Mouse (Mus musculus): ENCODE data around the gene Mpzl1. TPM values are rescaled to one million over a fixed set of nuclear protein-coding genes. Genes with fewer than 3 reads are reported as not detected.

Mpzl1 gene
- polyA plus RNA-seq, 1 experiment from 2014 or later, result 138 TPM

DNA sequence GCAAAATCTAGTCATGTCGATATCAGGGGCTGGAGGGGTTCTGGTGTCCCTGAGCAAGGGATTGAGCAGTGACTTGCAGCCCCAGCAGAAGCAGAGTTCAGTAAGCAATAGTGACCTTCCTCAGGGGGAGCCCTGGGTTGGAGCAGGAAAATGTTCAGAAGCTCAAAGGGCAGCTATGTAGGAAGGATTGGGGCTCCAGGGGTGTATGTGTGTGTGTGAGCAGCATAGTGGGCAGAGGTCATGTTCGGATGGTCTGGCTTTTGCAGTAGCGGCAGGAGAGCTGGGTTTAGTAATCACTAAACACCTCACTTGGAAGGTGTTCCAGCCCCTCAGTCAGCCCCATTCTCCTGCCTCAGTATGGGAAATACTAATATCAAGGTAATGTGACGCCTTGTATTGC, 58.3 kb downstream of the Mpzl1 start:
- ATAC-seq (ENCODE audit: insufficient number of reproducible peaks, low FRiP score, low TSS enrichment, low read depth), result no peak
- Histone ChIP-seq H3K9ac (no peak overlapping the region), H3K27ac (replicated peaks) (no peak overlapping the region), H3K4me3 (replicated peaks) (no peak overlapping the region), H3K9me3 (replicated peaks) (no peaks in the 10 kb centered on the region), H3K4me1 (no peaks in the 10 kb centered on the region), H3K4me2 (replicated peaks) (no peak overlapping the region), H3K36me3 (no peaks in the 10 kb centered on the region), H3K27me3 (no peaks in the 10 kb centered on the region)
- 80% methylated on average over 4 of the region's 4 CpGs for WGBS

DNA sequence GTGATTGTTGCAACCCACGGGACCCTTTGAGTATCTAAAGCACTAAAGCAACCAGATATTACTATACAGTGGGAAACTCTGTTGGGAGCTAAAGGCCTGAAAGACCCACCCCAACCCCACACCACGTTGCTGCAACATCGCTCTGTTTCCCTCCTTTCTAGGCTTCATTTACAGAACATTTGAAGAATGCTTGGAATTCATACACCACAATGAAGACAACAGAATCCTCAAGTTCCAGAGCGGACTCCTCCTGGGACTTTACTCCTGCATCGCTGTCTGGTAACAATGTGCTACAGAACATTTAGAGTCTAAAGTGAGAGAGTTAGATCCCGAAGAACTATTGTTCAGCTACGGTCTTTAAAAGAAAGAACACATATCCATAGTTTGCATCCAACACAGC, 66.9 kb downstream of the Mpzl1 start:
- no peaks in the 10 kb centered on the region for H3K4me1 ChIP-seq
- no peak overlapping the region for H3K9ac ChIP-seq
- no peak overlapping the region for H3K4me2 ChIP-seq (replicated peaks)
- H3K27ac ChIP-seq (replicated peaks), result no peak overlapping the region
- H3K9me3 ChIP-seq (replicated peaks), result no peaks in the 10 kb centered on the region
- no peaks in the 10 kb centered on the region for H3K36me3 ChIP-seq
- ATAC-seq (ENCODE audit: insufficient number of reproducible peaks, low FRiP score, low TSS enrichment, low read depth), result no peak
- no peak overlapping the region for H3K4me3 ChIP-seq (replicated peaks)
- WGBS, result 56% methylated on average over 7 of the region's 7 CpGs
- no peaks in the 10 kb centered on the region for H3K27me3 ChIP-seq

DNA sequence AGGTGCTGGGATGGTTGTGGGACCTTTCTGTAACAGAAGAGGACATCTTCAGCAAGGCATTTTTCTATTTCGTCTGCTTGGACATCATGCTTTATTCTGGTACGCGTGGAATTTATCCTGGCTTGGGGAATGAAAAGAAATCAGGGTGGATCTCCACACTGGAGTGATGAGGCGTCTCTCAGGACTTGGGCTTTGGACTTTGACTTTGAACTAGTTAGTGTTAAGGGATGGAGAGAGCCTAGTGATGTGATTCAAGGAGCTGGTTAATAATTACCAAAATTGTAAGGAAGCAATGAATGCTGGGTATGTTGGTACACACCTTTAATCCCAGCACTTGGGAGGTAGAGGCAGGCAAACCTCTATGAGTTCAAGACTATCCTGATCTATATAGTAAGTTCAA, 69.1 kb downstream of the Mpzl1 start:
- H3K4me2 ChIP-seq (replicated peaks), result no peak overlapping the region
- 92% methylated on average over 4 of the region's 4 CpGs for WGBS
- H3K4me3 ChIP-seq (replicated peaks), result no peak overlapping the region
- no peak for ATAC-seq (ENCODE audit: insufficient number of reproducible peaks, low FRiP score, low TSS enrichment, low read depth)
- no peak overlapping the region for H3K9ac ChIP-seq
- H3K4me1 ChIP-seq, result no peaks in the 10 kb centered on the region
- H3K27ac ChIP-seq (replicated peaks), result no peak overlapping the region
- H3K9me3 ChIP-seq (replicated peaks), result no peaks in the 10 kb centered on the region
- no peaks in the 10 kb centered on the region for H3K27me3 ChIP-seq
- H3K36me3 ChIP-seq, result no peaks in the 10 kb centered on the region

DNA sequence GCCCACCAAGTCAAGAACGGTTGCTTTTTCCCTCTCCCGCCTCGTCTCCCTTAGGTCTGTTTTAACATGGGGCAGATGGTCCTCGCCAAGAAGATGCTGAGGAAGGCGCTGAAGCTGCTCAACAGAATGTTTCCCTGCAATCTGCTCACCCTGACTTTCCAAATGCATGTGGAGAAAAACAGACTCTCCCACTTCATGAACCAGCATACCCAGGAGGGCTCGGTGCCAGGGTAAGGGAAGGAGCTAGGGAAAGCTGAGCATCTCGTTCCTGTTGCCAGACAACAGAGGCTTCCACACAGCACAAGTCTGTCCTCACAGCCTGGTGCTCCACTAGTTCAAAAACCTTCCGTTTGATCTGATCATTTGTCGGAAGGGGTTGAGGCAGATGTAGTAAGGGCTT, 75.3 kb downstream of the Mpzl1 start:
- no peak overlapping the region for H3K4me2 ChIP-seq (replicated peaks)
- no peaks in the 10 kb centered on the region for H3K4me1 ChIP-seq
- no peak for ATAC-seq (ENCODE audit: insufficient number of reproducible peaks, low FRiP score, low TSS enrichment, low read depth)
- no peak overlapping the region for H3K27ac ChIP-seq (replicated peaks)
- no peaks in the 10 kb centered on the region for H3K27me3 ChIP-seq
- H3K9ac ChIP-seq, result no peak overlapping the region
- 82% methylated on average over 9 of the region's 9 CpGs for WGBS
- H3K9me3 ChIP-seq (replicated peaks), result no peaks in the 10 kb centered on the region
- H3K36me3 ChIP-seq, result no peaks in the 10 kb centered on the region
- no peak overlapping the region for H3K4me3 ChIP-seq (replicated peaks)

DNA sequence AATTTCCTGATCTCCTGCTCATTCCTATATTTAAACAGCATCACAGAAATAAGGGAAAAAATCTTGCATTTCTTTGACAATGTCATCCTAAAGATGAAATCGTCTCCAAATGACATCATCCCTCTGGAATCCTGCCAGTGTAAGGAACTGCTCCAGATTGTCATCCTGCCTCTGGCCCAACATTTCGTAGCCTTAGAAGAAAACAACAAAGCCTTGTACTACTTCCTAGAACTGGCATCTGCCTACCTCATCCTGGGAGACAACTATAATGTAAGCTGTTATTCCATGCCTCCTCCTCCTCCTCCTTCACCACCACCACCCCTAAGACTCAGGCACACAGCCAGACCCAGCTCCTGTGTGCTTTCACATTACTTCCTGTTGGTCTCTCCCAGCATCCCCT, 77.6 kb downstream of the Mpzl1 start:
- no peaks in the 10 kb centered on the region for H3K27me3 ChIP-seq
- no peaks in the 10 kb centered on the region for H3K9me3 ChIP-seq (replicated peaks)
- no peaks in the 10 kb centered on the region for H3K4me1 ChIP-seq
- no peak overlapping the region for H3K4me3 ChIP-seq (replicated peaks)
- no peaks in the 10 kb centered on the region for H3K36me3 ChIP-seq
- H3K9ac ChIP-seq, result no peak overlapping the region
- no peak overlapping the region for H3K4me2 ChIP-seq (replicated peaks)
- no peak overlapping the region for H3K27ac ChIP-seq (replicated peaks)
- 34% methylated on average over 2 of the region's 2 CpGs for WGBS
- no peak for ATAC-seq (ENCODE audit: insufficient number of reproducible peaks, low FRiP score, low TSS enrichment, low read depth)

Other genes starting within 250 kb of the Mpzl1 start
- 17.8 and 19.8 TPM in 2 replicates for gene Dcaf6, start 174.1 kb downstream of the Mpzl1 start, polyA plus RNA-seq (2015; fragmentation: Nextera tagmentation; extraction: Ambion mirVana)
- gene Mpc2, start 173.9 kb downstream of the Mpzl1 start, polyA plus RNA-seq (2015; fragmentation: Nextera tagmentation; extraction: Ambion mirVana), result 146 and 151 TPM in 2 replicates
- gene Adcy10, start 149.4 kb downstream of the Mpzl1 start, polyA plus RNA-seq (2015; fragmentation: Nextera tagmentation; extraction: Ambion mirVana), result not detected in 2 replicates
- 16.7 and 19.1 TPM in 2 replicates for gene Rcsd1, start 75.2 kb upstream of the Mpzl1 start, polyA plus RNA-seq (2015; fragmentation: Nextera tagmentation; extraction: Ambion mirVana)
- 61.1 and 62.8 TPM in 2 replicates for gene Creg1, start 129.2 kb upstream of the Mpzl1 start, polyA plus RNA-seq (2015; fragmentation: Nextera tagmentation; extraction: Ambion mirVana)
- 0.99 and 1.00 TPM in 2 replicates for gene Cd247, start 154.1 kb upstream of the Mpzl1 start, polyA plus RNA-seq (2015; fragmentation: Nextera tagmentation; extraction: Ambion mirVana)

All from embryonic facial prominence, embryonic 15.5 days (tissue).